Mouse (Mus musculus) cerebellum, postnatal 36 days (tissue): ENCODE measurements around the gene Taf12.

ENCODE experiments used
- DNase-seq, 2 experiments: peaks; one replicate each; pipeline ENCODE4 v3.0.0; 2021 to 2022; ENCODE audit warnings: mixed read lengths in 2 of 2

Taf12 gene

DNA sequence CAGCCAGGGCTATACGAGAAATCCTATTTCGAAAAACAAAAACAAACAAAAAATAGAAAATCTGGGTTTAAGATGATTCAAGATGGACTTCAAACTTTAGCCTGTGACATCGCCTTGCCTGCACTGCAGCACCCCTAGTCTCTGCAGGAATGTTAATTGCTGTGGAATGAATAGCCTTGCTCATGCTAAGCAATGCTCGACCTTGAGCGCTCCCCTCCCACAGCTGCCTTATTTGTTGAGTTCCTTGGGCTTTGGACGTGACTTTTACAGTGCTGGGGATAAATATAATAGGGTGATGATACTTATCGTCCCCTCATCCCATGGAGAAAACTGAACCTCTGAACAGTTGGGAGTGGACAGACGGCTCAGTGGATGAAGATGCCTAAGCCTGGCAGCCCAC is 41.5 kb downstream of the Taf12 start:
- DNase-seq = no peak

DNA sequence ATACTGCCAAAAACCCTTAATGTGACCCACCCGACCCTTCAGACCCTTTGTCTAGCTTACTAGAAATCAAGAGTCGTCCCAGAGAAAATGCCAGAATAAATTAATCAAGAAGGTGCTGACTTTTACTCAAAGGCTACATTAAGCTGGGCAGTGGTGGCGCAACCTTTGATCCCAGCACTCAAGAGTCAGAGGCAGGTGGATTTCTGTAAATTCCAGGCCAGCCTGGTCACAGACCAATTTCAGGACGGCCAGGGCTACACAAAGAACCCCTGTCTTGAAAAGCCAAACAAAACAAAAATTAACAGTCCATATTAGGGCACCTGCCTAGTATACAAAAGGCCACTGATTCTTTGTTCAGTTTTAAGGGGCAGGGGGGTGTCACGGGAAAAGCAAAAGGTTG is 52.3 kb downstream of the Taf12 start:
- no peak for DNase-seq

DNA sequence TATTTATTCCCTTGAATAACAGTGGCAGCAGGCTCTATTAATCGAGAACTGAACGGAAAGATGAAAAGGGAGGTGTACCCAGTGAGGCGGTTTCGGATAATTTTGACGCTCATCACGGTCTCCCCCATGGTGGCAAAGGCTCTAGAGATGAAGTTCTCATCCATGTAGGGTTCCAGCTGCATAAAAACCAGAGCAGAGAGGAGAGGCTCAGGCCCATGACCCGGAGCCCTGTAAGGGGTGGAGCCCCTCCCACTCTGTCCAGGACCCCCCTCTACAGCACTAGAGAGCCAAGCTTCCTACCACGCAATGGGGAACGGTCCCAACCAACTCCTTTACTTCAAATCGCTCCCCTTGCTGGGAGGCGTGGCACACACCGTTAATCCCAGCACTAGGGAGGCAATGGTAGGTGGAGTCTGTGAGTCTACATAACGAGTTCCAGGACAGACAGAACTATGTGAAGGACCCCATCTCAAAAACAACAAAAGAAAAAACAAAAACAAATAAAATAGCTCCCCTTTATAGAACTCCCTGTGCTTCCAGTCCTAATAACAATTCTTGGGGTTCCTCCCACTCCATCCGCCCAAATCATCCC is 54.3 kb downstream of the Taf12 start:
- DNase-seq = no peak

DNA sequence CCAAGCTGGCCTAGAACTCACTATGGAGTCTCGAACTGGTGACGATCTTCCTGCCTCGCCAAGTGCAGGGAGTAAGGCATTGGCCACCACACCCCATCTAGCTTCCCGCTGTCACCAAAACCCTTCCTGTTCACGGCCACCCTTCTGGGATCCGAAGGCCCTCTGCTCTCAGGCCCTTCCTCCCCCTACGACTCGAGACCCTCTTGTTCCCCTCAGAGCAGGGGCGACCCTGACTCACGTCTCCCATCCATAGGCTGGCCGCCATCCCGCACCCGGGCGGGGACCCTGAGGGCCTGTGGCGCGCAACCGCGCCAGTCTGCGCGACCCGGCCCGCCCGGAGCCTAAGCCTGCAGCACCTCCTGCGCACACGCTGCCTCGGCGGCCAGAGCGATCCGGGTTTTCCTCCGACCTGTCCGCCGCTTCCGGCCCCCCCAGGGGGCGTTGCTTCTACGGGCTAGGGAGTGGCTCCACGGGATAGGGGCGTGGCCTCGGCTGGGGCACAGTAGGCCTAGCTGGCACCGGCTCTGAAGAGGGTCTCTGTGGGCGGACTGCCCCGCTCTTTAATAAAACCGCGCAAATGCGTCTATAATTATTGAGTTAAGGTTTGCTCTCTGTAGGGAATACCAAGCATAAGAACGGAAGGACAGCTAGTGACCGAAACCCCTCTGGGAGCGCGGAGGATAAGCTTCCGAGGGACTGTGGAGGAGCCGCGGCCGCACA is 55.1 kb downstream of the Taf12 start, which contains the start of gene Trnau1ap:
Gene Trnau1ap, minus strand, starts transcription at position 424 of the 720 bp plus-strand sequence.
- peak; percentile 84 to 91 for DNase-seq

DNA sequence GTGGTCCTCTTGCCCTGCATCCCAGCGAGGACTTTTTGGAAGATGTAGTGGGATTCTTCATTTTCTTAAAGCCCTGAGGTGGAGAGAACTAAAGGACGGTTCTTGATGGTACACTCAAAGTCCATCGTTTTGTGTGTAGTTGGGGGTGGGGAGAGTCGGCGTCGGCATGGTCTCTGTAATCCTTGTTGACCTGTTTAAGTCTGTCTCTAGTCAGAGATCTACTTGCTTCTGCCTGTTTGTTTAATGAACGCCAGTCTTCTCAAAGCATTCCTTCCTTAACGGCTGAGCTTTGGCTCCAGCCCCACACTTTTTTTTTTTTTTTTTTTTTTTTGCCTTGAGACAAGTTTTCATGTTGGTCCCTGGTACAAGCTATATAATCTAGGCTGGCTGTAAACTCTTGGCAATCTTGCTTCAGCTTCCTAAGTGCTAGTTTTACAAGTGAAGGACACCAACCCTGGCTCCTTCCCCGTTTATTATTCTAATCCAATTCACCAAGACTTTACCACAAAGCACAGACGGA is 55.7 kb downstream of the Taf12 start:
- DNase-seq = no peak

DNA sequence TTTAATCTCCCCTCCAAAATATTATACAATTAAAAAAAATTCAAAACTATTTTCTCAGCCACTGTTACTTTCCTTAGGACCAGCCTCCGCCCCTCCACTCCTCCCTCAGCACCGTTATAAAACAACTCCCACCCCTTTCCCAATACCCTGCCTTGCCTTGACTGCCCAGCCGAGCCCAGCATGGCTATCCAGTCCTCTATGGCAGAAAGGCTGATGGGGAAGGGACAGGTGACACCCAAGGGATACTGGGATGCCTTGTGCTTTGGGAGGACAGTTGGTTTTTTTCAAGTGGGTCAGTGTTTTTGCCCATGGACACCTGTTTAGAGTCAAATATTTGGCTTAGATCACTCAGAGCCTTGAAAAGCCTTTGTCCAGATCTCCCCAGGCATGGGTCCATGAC is 57.8 kb downstream of the Taf12 start:
- DNase-seq = no peak

DNA sequence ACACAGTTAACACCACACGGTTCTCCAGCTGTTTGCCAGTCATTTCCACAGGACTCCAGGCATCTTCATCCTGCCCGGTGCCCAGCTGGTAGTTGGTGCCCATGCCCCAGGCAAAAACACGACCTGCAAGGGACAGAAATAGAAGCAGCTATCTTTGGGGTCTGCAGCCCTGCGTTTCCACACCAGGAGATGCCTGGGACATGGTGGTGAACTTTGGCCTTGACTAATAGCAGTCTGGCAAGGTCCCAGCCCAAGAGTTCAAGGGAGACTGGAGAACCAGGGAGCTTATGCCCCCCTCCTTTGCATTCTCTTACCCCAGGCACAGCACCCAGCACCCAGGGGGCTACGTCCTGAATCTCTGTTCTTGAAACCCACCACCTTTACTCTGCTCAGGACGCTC is 58.7 kb downstream of the Taf12 start:
- DNase-seq = no peak

DNA sequence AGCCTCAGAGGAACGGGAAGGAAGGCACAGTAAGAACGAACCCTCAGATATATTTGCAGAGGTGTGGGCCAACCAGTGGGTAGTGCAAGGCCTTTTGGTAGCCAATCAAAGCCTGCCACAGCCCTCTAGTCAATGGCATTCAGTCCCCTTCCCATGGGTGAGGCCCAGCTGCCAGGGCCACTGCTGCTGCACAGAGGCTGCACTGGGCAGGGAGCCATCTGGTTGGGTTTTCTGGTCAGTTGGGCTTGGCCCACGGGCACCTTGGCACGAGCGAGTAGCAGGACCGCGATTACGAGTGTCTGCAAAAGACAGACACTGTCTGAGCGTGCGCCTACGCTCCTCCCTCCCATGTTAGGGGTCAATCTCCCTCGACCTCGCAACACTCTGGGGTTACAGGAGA is 64.8 kb downstream of the Taf12 start:
- DNase-seq = peak in 1 of 2 experiments; percentile 30

DNA sequence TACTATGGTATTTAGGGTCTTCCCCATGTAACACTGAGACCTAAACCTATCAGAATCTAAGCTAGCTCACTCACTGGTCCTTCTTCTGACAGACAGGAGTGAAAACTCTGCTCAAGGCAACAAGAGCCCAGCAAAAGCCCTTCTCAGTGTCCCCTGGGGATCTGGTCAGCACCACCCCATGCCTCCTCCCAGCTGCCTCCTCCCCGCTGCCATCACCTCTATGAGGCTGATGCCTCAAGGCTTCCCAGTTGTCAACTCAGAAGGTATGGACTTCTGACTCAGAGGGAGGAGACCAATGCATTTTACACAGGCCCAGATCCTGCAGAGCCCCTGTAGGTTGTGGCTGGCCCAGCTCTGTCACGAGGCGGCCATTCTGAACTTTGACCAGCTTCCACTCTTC is 67.3 kb downstream of the Taf12 start:
- DNase-seq = no peak

DNA sequence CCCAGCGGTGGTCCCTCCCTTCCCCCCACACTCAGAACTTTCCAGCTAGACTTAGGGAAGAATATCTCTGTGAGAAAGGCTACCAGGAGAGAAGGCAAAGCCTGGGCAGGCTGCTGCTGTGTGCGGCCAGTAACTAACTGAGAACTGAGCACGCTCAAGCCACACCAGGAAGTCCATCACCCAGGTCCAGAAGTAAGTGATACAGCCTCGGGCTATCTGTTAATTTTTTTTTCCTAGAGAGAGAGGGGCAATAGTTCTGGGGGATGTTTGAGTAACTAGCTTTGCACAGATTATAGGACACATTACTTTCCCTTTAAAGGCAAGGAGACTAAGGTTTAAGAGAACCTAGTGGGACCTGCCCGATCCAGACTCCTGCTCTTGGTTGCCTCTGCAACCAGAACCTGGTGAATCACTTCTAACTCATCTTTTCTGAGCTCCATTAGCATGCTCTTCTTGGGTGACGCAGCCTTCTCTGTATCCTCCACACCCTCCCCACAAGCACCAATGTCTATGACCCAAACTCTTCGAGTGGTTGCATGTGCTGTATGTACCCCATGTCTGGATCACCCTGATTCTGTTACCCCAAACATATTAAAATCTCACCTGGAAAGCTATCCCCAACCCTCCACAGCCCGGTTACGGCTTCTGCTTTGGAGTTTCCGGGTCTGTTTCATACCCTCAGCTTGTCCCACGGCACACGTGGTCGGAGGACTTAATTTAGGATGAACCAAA is 70.4 kb downstream of the Taf12 start:
- DNase-seq = no peak
